Comparison of ENCODE assay signal across 28 mouse cellular contexts in the genomic region with DNA sequence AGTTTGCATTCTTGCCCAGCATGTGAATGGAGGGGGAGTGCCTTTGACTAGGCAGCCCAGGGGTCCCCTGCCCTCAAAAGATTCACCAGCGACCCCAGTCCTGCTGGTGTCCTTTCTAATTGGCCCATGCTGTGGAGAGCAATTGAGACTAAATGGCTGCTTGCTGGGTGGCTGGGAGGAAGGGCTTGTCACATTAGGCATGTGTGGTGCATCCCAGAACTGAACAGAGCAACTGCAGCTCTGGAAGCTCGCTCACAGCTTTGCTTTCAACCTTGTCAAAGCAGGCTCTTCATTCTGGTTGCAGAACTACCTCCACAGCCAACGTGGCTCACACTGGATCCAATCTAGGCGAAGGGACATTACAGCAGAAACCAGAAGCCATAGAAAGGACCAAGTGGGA. TPM values are rescaled to one million over a fixed set of nuclear protein-coding genes. Genes with fewer than 3 reads are reported as not detected.
DNase-seq lines count a peak whose midpoint lies in the region; ATAC-seq and TF ChIP-seq lines count a peak whose summit lies in the region.
"Had no signal": no experiment of that assay in that cellular context is flagged by ENCODE, and none has a peak within 500 bp of the region (broad histone marks: within the 10 kb centered on the region; RNA-seq: fewer than 3 reads in every experiment).

No protein-coding gene starts in this region.

- no peak overlapping the region for H3K4me3 ChIP-seq in forebrain, embryonic 14.5 days (ENCODE audit: low read depth, low read length)
- no peak overlapping the region for H3K4me3 ChIP-seq in forebrain, embryonic 15.5 days
- H3K4me3 ChIP-seq: embryonic facial prominence, embryonic 10.5 days; embryonic facial prominence, embryonic 13.5 days; erythroblast, embryonic 14.5 days; heart, embryonic 13.5 days; hindbrain, embryonic 12.5 days; hindbrain, embryonic 15.5 days had no signal

- DNase-seq in forebrain, embryonic 14.5 days (ENCODE audit: low spot score): peak; percentile 23
- peak; percentile 8 for DNase-seq in retina, postnatal 1 day
- DNase-seq in retina, embryonic 14.5 days (ENCODE audit: low spot score): no peak
- DNase-seq in R1 (ENCODE audit: low read depth, low spot score): peak; percentile 29
- DNase-seq in brain, embryonic 14.5 days (ENCODE audit: low read depth): peak; percentile 43
- DNase-seq in kidney, postnatal 25 days: no peak
- DNase-seq in right cerebral cortex, postnatal 10 days (ENCODE audit: low spot score in 2 of 2): no peak
- DNase-seq: adrenal gland, adult 2 months; adrenal gland, postnatal 14 days; cerebellum, adult 11-12 months; cerebellum, adult 8-10 months; cerebellum, postnatal 10 days; cerebellum, postnatal 36 days; embryo, embryonic 11 days; gastrocnemius, postnatal 25 days; heart, adult 18-20 months had no signal

- H3K36me3 ChIP-seq in forebrain, embryonic 14.5 days (ENCODE audit: control insufficient read depth, insufficient read depth, low read length): no peaks in the 10 kb centered on the region
- H3K36me3 ChIP-seq in forebrain, embryonic 15.5 days: no peaks in the 10 kb centered on the region
- H3K36me3 ChIP-seq: embryonic facial prominence, embryonic 10.5 days; embryonic facial prominence, embryonic 13.5 days; heart, embryonic 13.5 days; hindbrain, embryonic 12.5 days; hindbrain, embryonic 15.5 days had no signal

- no peak for TF ChIP-seq CTCF in brain, embryonic 14.5 days (IDR thresholded peaks at IDR 0.05; ENCODE audit: borderline replicate concordance, extremely low read depth, insufficient read depth, insufficient read length)

- no peak for TF ChIP-seq POLR2A in brain, embryonic 14.5 days (IDR thresholded peaks at IDR 0.05; ENCODE audit: borderline replicate concordance, extremely low read depth, insufficient read depth, insufficient read length, poor library complexity, severe bottlenecking)

- peaks cover 2% of the 10 kb centered on the region; the same call in 1 of the 2 replicates for H3K27me3 ChIP-seq in forebrain, embryonic 14.5 days (replicated peaks; ENCODE audit: control insufficient read depth, insufficient read depth, low read length)
- peaks cover 3% of the 10 kb centered on the region; the same call in 1 of the 2 replicates for H3K27me3 ChIP-seq in forebrain, embryonic 15.5 days

- no peaks in the 10 kb centered on the region for H3K4me1 ChIP-seq in forebrain, embryonic 14.5 days (ENCODE audit: control insufficient read depth, insufficient read depth, low read length)
- H3K4me1 ChIP-seq in forebrain, embryonic 15.5 days: peaks cover 7% of the 10 kb centered on the region; the same call in 1 of the 2 replicates
- H3K4me1 ChIP-seq: embryonic facial prominence, embryonic 13.5 days had no signal

- no peak overlapping the region for H3K4me2 ChIP-seq in forebrain, embryonic 14.5 days (ENCODE audit: low read length)
- H3K4me2 ChIP-seq in forebrain, embryonic 15.5 days (replicated peaks): no peak overlapping the region
- H3K4me2 ChIP-seq: embryonic facial prominence, embryonic 13.5 days; heart, embryonic 13.5 days; hindbrain, embryonic 12.5 days; hindbrain, embryonic 15.5 days had no signal

- no peak overlapping the region for H3K27ac ChIP-seq in forebrain, embryonic 14.5 days (ENCODE audit: low read depth, low read length)
- no peak overlapping the region for H3K27ac ChIP-seq in forebrain, embryonic 15.5 days (replicated peaks)
- H3K27ac ChIP-seq: embryonic facial prominence, embryonic 10.5 days; embryonic facial prominence, embryonic 13.5 days; heart, embryonic 13.5 days; hindbrain, embryonic 12.5 days; hindbrain, embryonic 15.5 days had no signal

- ATAC-seq in forebrain, embryonic 14.5 days: no peak
- ATAC-seq in forebrain, embryonic 15.5 days (replicated peaks): no peak
- ATAC-seq: CD4-positive, CD25-positive, alpha-beta regulatory T cell, adult 4 months had no signal

- H3K9ac ChIP-seq in forebrain, embryonic 14.5 days (ENCODE audit: low read length): no peak overlapping the region
- no peak overlapping the region for H3K9ac ChIP-seq in forebrain, embryonic 15.5 days (replicated peaks)
- H3K9ac ChIP-seq: embryonic facial prominence, embryonic 13.5 days; heart, embryonic 13.5 days; hindbrain, embryonic 12.5 days; hindbrain, embryonic 15.5 days had no signal

- H3K9me3 ChIP-seq in forebrain, embryonic 14.5 days (replicated peaks; ENCODE audit: control insufficient read depth, low read length): no peaks in the 10 kb centered on the region
- H3K9me3 ChIP-seq in forebrain, embryonic 15.5 days: no peaks in the 10 kb centered on the region
- H3K9me3 ChIP-seq: embryonic facial prominence, embryonic 10.5 days; embryonic facial prominence, embryonic 13.5 days; heart, embryonic 13.5 days; hindbrain, embryonic 12.5 days; hindbrain, embryonic 15.5 days had no signal

- WGBS in forebrain, embryonic 14.5 days: 11% methylated on average over 4 of the region's 4 CpGs
- WGBS in forebrain, embryonic 15.5 days: 12% methylated on average over 4 of the region's 4 CpGs

RNA-seq across cellular contexts. Expression of gene Topaz1, which starts 24.9 kb away (rescaled TPM):
- polyA plus RNA-seq in forebrain, embryonic 14.5 days (2014; fragmentation: Nextera tagmentation; extraction: Ambion mirVana): not detected in 2 replicates
- polyA plus RNA-seq in forebrain, embryonic 15.5 days (2015; fragmentation: Nextera tagmentation; extraction: Ambion mirVana): not detected in 2 replicates
- not detected in 2 replicates for polyA plus RNA-seq in brain, embryonic 14.5 days (2012; rRNA removed)
- polyA plus RNA-seq: adrenal gland, adult 2 months; C2C12; CD4-positive, CD25-positive, alpha-beta regulatory T cell, adult 4 months; cortical plate, adult 2 months; embryonic facial prominence, embryonic 10.5 days; heart, embryonic 13.5 days; heart, embryonic 16.5 days; hindbrain, embryonic 12.5 days; hindbrain, embryonic 15.5 days; intestine, embryonic 14.5 days had no signal

Comparison
In these comparisons a context has a peak if more than half of its experiments do, and no peak if none do; other contexts are left out.
1. DNase-seq: peak in forebrain, embryonic 14.5 days (single experiment), retina, postnatal 1 day (single experiment), R1 (single experiment) and brain, embryonic 14.5 days (single experiment); none in retina, embryonic 14.5 days (single experiment), kidney, postnatal 25 days (0 of 2) and right cerebral cortex, postnatal 10 days (0 of 2).